Mouse (Mus musculus): Measurements from ENCODE around the gene Vmn2r20. TPM values are rescaled to one million over a fixed set of nuclear protein-coding genes. Genes with fewer than 3 reads are reported as not detected.
"Not testable (repeated sequence)": the region's sequence is repeated elsewhere in the genome, so short reads cannot be mapped to it uniquely, and the experiment has no call there.

Vmn2r20 gene
- not detected in 2 replicates for polyA plus RNA-seq (2016; fragmentation: Nextera tagmentation; extraction: Ambion mirVana)

DNA sequence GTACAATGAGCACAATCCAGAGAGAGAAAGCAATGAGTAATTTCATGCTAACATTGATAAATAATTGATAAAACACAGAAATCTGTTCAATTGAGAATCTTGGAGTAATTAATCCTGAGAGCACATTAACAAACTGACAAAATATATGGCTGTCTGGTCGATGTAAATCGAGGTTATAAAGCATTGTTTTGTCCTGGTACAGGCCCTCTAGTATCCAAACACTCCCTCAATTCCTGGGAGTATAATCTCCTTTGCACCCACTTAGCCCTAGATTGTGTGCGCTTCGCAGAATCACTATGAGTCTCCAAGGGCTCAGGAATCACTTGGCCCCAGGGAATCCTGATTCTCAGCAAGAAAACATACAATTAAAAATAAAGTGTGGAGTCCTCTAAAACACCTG, at the start of gene Vmn2r20:
Gene Vmn2r20, minus strand, starts transcription at position 101 of the 400 bp plus-strand sequence.
- H3K9me3 ChIP-seq (replicated peaks); H3K4me1 ChIP-seq; H3K27ac ChIP-seq; H3K27me3 ChIP-seq (ENCODE audit: low read depth, poor library complexity, severe bottlenecking); H3K4me3 ChIP-seq; DNase-seq (ENCODE audit: low spot score); H3K36me3 ChIP-seq: not testable (repeated sequence)
- no CpG with 5 or more reads among the region's 4 CpGs for WGBS

DNA sequence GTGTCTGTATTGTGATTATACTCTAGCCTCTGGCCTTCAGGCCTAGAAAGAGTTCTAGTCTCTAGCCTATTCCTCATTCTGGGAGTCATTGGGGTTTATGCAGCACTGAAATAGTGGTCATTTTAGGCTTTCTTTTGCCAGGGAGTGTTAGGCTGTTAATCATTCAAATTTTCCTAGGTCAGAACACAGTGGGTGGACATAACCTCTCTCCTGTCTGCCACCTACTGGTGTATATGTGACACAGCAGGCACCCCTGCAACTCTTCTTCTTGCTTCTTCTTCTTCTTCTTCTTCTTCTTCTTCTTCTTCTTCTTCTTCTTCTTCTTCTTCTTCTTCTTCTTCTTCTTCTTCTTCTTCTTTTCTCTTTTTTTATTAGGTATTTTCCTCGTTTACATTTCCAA, 6.5 kb upstream of the Vmn2r20 start:
- not testable (repeated sequence) for H3K4me1 ChIP-seq; H3K9me3 ChIP-seq (replicated peaks); H3K36me3 ChIP-seq; DNase-seq (ENCODE audit: low spot score); H3K27ac ChIP-seq; H3K4me3 ChIP-seq; H3K27me3 ChIP-seq (ENCODE audit: low read depth, poor library complexity, severe bottlenecking)
- no CpG with 5 or more reads among the region's 1 CpGs for WGBS

DNA sequence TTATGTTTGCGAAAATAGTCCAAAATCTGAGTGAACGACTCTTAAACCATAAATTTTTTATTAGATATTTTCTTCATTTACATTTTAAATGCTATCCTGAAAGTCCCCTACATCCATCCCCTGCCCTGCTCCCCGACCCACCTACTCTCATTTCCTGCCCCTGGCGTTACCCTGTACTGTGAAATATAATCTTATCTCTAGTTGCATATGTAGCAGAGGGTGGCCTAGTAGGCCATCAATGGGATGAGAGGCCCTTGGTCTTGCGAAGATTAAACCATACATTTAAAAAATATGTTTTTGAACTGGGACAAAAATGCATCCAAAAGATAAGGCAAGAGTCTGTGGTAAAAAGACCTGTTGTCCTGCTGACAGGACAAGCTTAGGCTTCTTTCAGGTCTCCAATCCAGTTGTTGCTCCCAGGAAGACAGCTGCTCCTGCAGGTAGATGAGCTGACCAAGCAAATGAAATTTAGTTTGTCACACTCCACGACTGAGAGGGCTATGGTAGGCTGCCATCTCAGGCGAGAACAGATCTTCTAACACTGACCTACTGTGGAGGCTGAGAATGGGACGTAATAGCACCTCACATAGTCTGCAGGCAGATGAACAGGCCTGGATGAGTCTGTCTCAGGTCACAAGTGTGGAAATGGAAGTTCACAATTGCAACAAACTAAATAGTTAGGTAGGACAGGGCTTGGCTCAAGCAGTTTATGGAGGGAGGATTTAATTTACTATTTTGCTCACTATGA, 10.8 kb downstream of the Vmn2r20 start:
- H3K36me3 ChIP-seq; H3K27ac ChIP-seq; DNase-seq (ENCODE audit: low spot score); H3K4me3 ChIP-seq; H3K27me3 ChIP-seq (ENCODE audit: low read depth, poor library complexity, severe bottlenecking); H3K9me3 ChIP-seq (replicated peaks); H3K4me1 ChIP-seq: not testable (repeated sequence)
- WGBS = no CpG with 5 or more reads among the region's 8 CpGs

GRCm38 (mm10) chr6:123388824-123389223, 29.1 kb downstream of the Vmn2r20 start:
- H3K36me3 ChIP-seq; H3K27me3 ChIP-seq (ENCODE audit: low read depth, poor library complexity, severe bottlenecking); H3K27ac ChIP-seq; H3K4me3 ChIP-seq; H3K9me3 ChIP-seq (replicated peaks); H3K4me1 ChIP-seq; DNase-seq (ENCODE audit: low spot score): not testable (repeated sequence)

DNA sequence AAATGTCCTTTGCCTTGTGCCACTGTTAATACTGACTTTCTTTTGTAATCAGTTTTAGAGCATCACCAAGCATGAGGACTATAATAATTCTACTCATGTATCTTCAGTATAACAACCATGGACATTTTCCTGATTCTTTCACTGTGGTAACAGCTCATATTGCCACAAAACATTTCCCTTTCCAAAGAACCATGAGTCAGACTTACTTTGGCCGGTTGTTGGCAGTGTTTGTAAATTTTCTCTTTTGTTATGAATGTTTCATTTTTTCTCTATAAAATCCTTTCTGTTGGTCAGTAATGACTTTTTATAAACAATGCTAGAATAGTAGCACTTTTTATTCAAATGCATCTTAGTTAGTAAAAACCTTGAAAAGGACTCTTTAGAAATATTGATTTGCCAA, 71.8 kb downstream of the Vmn2r20 start:
- 94% methylated on average over 1 of the region's 1 CpGs for WGBS
- Histone ChIP-seq H3K27me3 (ENCODE audit: low read depth, poor library complexity, severe bottlenecking) (no peaks in the 10 kb centered on the region), H3K36me3 (no peaks in the 10 kb centered on the region), H3K9me3 (replicated peaks) (no peaks in the 10 kb centered on the region), H3K27ac (no peak overlapping the region), H3K4me3 (no peak overlapping the region), H3K4me1 (no peaks in the 10 kb centered on the region)
- no peak for DNase-seq (ENCODE audit: low spot score)

DNA sequence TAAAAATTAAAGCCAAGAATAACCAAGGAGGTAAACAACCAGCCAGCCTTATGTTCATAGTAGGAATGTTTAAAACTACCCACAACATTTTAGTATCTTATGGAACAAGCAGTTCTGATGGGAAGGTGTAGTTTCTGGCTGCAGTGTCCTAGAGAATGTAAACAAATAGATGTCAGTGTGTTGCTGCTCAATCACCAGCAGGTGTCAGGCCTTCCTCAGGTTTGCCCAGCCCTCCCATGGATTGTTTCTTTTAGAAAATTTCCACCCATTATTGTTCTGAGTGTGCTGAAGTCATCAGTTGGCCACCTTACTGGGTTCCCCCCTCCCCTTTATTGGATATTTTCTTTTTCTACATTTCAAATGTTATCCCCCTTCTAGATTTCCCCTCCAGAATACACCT, 77.8 kb downstream of the Vmn2r20 start:
- Histone ChIP-seq H3K36me3 (no peaks in the 10 kb centered on the region), H3K4me1 (no peaks in the 10 kb centered on the region), H3K27ac (no peak overlapping the region), H3K9me3 (replicated peaks) (no peaks in the 10 kb centered on the region), H3K4me3 (no peak overlapping the region), H3K27me3 (ENCODE audit: low read depth, poor library complexity, severe bottlenecking) (no peaks in the 10 kb centered on the region)
- DNase-seq (ENCODE audit: low spot score) = no peak

- Histone ChIP-seq H3K4me3 (no peak overlapping the region), H3K27ac (no peak overlapping the region), H3K4me1 (no peaks in the 10 kb centered on the region), H3K27me3 (ENCODE audit: low read depth, poor library complexity, severe bottlenecking) (no peaks in the 10 kb centered on the region), H3K9me3 (replicated peaks) (no peaks in the 10 kb centered on the region), H3K36me3 (no peaks in the 10 kb centered on the region)
- WGBS = 42% methylated on average over 2 of the region's 2 CpGs
- DNase-seq (ENCODE audit: low spot score) = no peak
Observed at GRCm38 (mm10) chr6:123332503-123332902, 85.4 kb downstream of the Vmn2r20 start.

Other genes starting within 250 kb of the Vmn2r20 start
- gene Clec4b2, start 245.2 kb downstream of the Vmn2r20 start, polyA plus RNA-seq (2016; fragmentation: Nextera tagmentation; extraction: Ambion mirVana) = not detected in 2 replicates
- 0.63 TPM in 1 of 2 replicates, not detected in the other for gene Clec4n, start 188.3 kb downstream of the Vmn2r20 start, polyA plus RNA-seq (2016; fragmentation: Nextera tagmentation; extraction: Ambion mirVana)
- gene Clec4d, start 156.0 kb downstream of the Vmn2r20 start, polyA plus RNA-seq (2016; fragmentation: Nextera tagmentation; extraction: Ambion mirVana) = not detected in 2 replicates
- 0.20 TPM in 1 of 2 replicates, not detected in the other for gene Clec4e, start 128.2 kb downstream of the Vmn2r20 start, polyA plus RNA-seq (2016; fragmentation: Nextera tagmentation; extraction: Ambion mirVana)
- gene Vmn2r19, start 109.8 kb downstream of the Vmn2r20 start, polyA plus RNA-seq (2016; fragmentation: Nextera tagmentation; extraction: Ambion mirVana) = not detected in 2 replicates
- gene Vmn2r21, start 115.3 kb upstream of the Vmn2r20 start, polyA plus RNA-seq (2016; fragmentation: Nextera tagmentation; extraction: Ambion mirVana) = not detected in 2 replicates
- gene Vmn2r22, start 232.6 kb upstream of the Vmn2r20 start, polyA plus RNA-seq (2016; fragmentation: Nextera tagmentation; extraction: Ambion mirVana) = not detected in 2 replicates

All from limb, embryonic 10.5 days (tissue).